Mouse (Mus musculus): ENCODE data around the gene Ppm1b. TPM values are rescaled to one million over a fixed set of nuclear protein-coding genes. Genes with fewer than 3 reads are reported as not detected.

Gene Ppm1b
- 10 to 100 TPM; 73.2 TPM for total RNA-seq (2023)

GRCm38 (mm10) chr17:84956441-84956840, at the start of gene Ppm1b:
Gene Ppm1b (plus strand): TSS chr17:84956741.

DNA sequence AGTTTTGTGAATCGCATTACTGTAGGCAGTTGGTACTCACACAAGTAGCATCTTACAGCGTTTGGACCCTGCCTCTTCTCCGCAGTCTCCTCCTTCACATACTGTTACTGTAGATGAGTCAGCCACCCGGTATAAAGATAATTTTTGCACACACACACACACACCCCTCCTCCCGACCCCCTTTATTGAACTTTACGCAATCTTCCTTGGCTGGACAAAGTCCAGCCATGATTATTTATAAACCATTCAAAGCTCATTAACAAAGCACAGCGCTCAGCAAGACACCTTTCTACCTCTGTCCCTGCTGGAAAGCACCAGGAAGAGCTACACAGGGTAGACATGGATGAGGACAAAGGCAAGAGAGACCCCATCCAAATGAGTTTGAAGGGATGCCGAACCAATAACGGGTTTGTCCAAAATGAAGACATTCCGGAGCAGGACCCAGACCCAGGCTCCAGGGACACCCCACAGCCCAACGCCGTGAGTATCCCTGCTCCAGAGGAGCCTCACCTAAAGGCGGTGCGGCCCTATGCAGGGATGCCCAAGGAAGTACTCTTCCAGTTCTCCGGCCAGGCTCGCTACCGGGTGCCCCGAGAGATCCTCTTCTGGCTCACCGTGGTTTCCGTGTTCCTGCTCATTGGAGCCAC, 71.7 kb downstream of the Ppm1b start, which contains the start of gene Slc3a1:
TSS of gene Slc3a1 (plus strand) at position 284 of the 647 bp plus-strand sequence.

Other genes with a start within 250 kb of the Ppm1b start
- 10 to 100 TPM; 51.5 to 57.2 TPM for gene Lrpprc, start 166.0 kb upstream of the Ppm1b start, total RNA-seq (2023)
- 1 to 10 TPM in 1 of 2 experiments, under 1 TPM in 1; 0.56 to 1.6 TPM for gene Slc3a1, start 71.6 kb downstream of the Ppm1b start, total RNA-seq (2023)
- 10 to 100 TPM; 36.1 to 40.2 TPM for gene Prepl, start 133.5 kb downstream of the Ppm1b start, total RNA-seq (2023)
- gene Camkmt, start 133.8 kb downstream of the Ppm1b start, total RNA-seq (2023) = 10 to 100 TPM; 18.4 to 19.2 TPM